10 mouse cellular contexts compared by ENCODE assay signal in the genomic region with DNA sequence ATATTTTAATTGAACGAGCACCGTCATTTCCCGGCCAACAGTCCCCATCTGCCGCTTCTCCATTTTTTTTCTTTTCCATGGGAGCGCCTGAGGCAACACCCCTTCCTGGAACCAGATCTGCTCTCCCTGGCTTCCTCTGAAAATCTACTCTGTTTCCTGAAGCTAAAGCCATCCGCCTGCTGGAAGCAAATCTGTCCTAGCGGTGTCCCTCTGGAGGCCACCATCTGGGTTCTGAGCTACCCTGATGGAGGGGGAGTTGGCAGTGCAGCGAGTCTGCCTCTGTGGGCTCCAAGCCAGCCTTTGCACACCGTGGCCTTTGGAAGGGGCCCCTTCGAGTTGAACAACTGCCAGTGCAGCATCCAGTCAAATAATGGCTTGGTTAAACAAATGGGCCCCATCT.
DNase-seq lines count a peak whose midpoint lies in the region; ATAC-seq and TF ChIP-seq lines count a peak whose summit lies in the region.
"Had no signal": no experiment of that assay in that cellular context is flagged by ENCODE, and none has a peak within 500 bp of the region (broad histone marks: within the 10 kb centered on the region; RNA-seq: fewer than 3 reads in every experiment).

No protein-coding gene starts in this region.

- H3K27ac ChIP-seq in midbrain, postnatal 0 days (ENCODE audit: low read depth, low read length): no peak overlapping the region
- H3K27ac ChIP-seq in midbrain, embryonic 13.5 days: no peak overlapping the region

- peak; percentile 87 for DNase-seq in midbrain, postnatal 0 days (ENCODE audit: low spot score)
- peak; percentile 75 to 80 for DNase-seq in cerebellum, postnatal 36 days
- DNase-seq in layer of hippocampus, postnatal 36 days: peak; percentile 73 to 75
- no peak for DNase-seq in spleen, postnatal 14 days (ENCODE audit: low spot score in 2 of 2)
- no peak for DNase-seq in kidney, adult 18-20 months
- no peak for DNase-seq in kidney, postnatal 14 days
- DNase-seq: gastrocnemius, postnatal 10 days; lung, postnatal 10 days had no signal

- H3K4me1 ChIP-seq in midbrain, postnatal 0 days (ENCODE audit: insufficient read depth, low read length): no peaks in the 10 kb centered on the region
- H3K4me1 ChIP-seq in midbrain, embryonic 13.5 days (replicated peaks): no peaks in the 10 kb centered on the region

- no peaks in the 10 kb centered on the region for H3K27me3 ChIP-seq in midbrain, postnatal 0 days (ENCODE audit: insufficient read depth, low read length)
- no peaks in the 10 kb centered on the region for H3K27me3 ChIP-seq in midbrain, embryonic 13.5 days

- WGBS in midbrain, postnatal 0 days: 66% methylated on average over 10 of the region's 10 CpGs
- WGBS in midbrain, embryonic 13.5 days: 81% methylated on average over 10 of the region's 10 CpGs

- H3K9ac ChIP-seq in midbrain, postnatal 0 days (replicated peaks; ENCODE audit: low read length, poor library complexity, severe bottlenecking): no peak overlapping the region
- H3K9ac ChIP-seq in midbrain, embryonic 13.5 days (replicated peaks): no peak overlapping the region

- no peaks in the 10 kb centered on the region for H3K36me3 ChIP-seq in midbrain, postnatal 0 days (ENCODE audit: insufficient read depth, low read length)
- H3K36me3 ChIP-seq in midbrain, embryonic 13.5 days: no peaks in the 10 kb centered on the region

- no peak overlapping the region for H3K4me2 ChIP-seq in midbrain, postnatal 0 days (ENCODE audit: low read depth, low read length, poor library complexity, severe bottlenecking)
- no peak overlapping the region for H3K4me2 ChIP-seq in midbrain, embryonic 13.5 days (replicated peaks)

- no peak for TF ChIP-seq CTCF in midbrain, postnatal 0 days (IDR thresholded peaks at IDR 0.05)

- no peaks in the 10 kb centered on the region for H3K9me3 ChIP-seq in midbrain, postnatal 0 days (ENCODE audit: low read length)
- no peaks in the 10 kb centered on the region for H3K9me3 ChIP-seq in midbrain, embryonic 13.5 days

- no peak for ATAC-seq in midbrain, postnatal 0 days (ENCODE audit: low FRiP score)
- ATAC-seq in midbrain, embryonic 13.5 days: no peak

- H3K4me3 ChIP-seq in midbrain, postnatal 0 days (ENCODE audit: low read depth, low read length): no peak overlapping the region
- H3K4me3 ChIP-seq in midbrain, embryonic 13.5 days (replicated peaks): no peak overlapping the region
- H3K4me3 ChIP-seq: myocyte had no signal

Comparison
In these comparisons a context has a peak if more than half of its experiments do, and no peak if none do; other contexts are left out.
1. DNase-seq: peak in midbrain, postnatal 0 days (single experiment), cerebellum, postnatal 36 days (2 of 2) and layer of hippocampus, postnatal 36 days (2 of 2); none in spleen, postnatal 14 days (0 of 2), kidney, adult 18-20 months (single experiment) and kidney, postnatal 14 days (single experiment).